Mouse (Mus musculus) heart, embryonic 16.5 days (tissue): ENCODE results near the gene Rassf8. TPM values are rescaled to one million over a fixed set of nuclear protein-coding genes. Genes with fewer than 3 reads are reported as not detected.
A peak's percentile ranks its signal among the peaks of the same experiment; 100 is the strongest.

Experiments used
- ATAC-seq: fragments of 200-750 bp; cut with Nextera tagmentation; replicated peaks from 2 replicates; pipeline ENCODE4 v1.8.0; 2017; ENCODE audit warnings: moderate number of reproducible peaks; ENCODE audit not compliant: insufficient read depth, low FRiP score; ENCODE audit errors: extremely low read depth
- H3K27ac ChIP-seq: fragments of 300-500 bp; sonication (generic); 2 replicates; pipeline ENCODE4 v1.5.1; 2014; ENCODE audit warnings: mild to moderate bottlenecking, low read length, control low read depth, moderate library complexity
- H3K27me3 ChIP-seq: fragments of 300-500 bp; sonication (generic); 2 replicates; pipeline ENCODE4 v1.6.1; 2014; ENCODE audit warnings: low read length, mixed read lengths; ENCODE audit not compliant: control insufficient read depth, insufficient read depth
- H3K36me3 ChIP-seq: fragments of 300-500 bp; sonication (generic); 2 replicates; pipeline ENCODE4 v1.6.1; 2014; ENCODE audit not compliant: control insufficient read depth, insufficient read depth
- H3K4me1 ChIP-seq: fragments of 300-500 bp; sonication (generic); 2 replicates; pipeline ENCODE4 v1.6.1; 2014; ENCODE audit warnings: low read length, mixed read lengths; ENCODE audit not compliant: control insufficient read depth, insufficient read depth
- H3K4me2 ChIP-seq: fragments of 300-500 bp; sonication (generic); 2 replicates; pipeline ENCODE4 v1.6.1; 2014; ENCODE audit warnings: low read depth, mild to moderate bottlenecking, control low read depth, low read length
- H3K4me3 ChIP-seq: fragments of 300-500 bp; sonication (generic); 2 replicates; pipeline ENCODE4 v1.5.1; 2014; ENCODE audit warnings: mild to moderate bottlenecking, control low read depth, low read length
- H3K9ac ChIP-seq: fragments of 300-500 bp; sonication (generic); 2 replicates; pipeline ENCODE4 v1.6.1; 2014; ENCODE audit warnings: low read length, control low read depth
- H3K9me3 ChIP-seq: fragments of 300-500 bp; sonication (generic); replicated peaks from 2 replicates; pipeline ENCODE4 v1.6.1; 2016; ENCODE audit warnings: low read length; ENCODE audit not compliant: control insufficient read depth
- WGBS: fragments of 180-500 bp; shearing (Covaris S2); extraction: QIAGEN DNeasy Blood & Tissue Kit; methylation state at CpG from one replicate; pipeline ENCODE4 v1.1.7; 2014; 5-methylcytosine and 5-hydroxymethylcytosine counted together
- polyA plus RNA-seq: library from polyadenylated mRNA; unstranded; fragments of >200 nt; fragmentation: Nextera tagmentation; extraction: Ambion mirVana; gene quantifications from 2 replicates; pipeline ENCODE4 v1.2.1, GENCODE M21; 2015

Gene Rassf8
- polyA plus RNA-seq, 1 experiment from 2014 or later = 7.3 TPM

- no peak for ATAC-seq
- H3K27ac ChIP-seq = peak overlapping the region; percentile 24; the same call in 1 of the 2 replicates
- peaks cover 60% of the 10 kb centered on the region for H3K4me1 ChIP-seq
- H3K4me3 ChIP-seq = no peak overlapping the region
- no peak overlapping the region for H3K4me2 ChIP-seq
- no peak overlapping the region for H3K9ac ChIP-seq
- no peaks in the 10 kb centered on the region for H3K36me3 ChIP-seq
- H3K27me3 ChIP-seq = no peaks in the 10 kb centered on the region
- no peaks in the 10 kb centered on the region for H3K9me3 ChIP-seq
- WGBS = 76% methylated on average over 6 of the region's 6 CpGs
Measured at GRCm38 (mm10) chr6:145766971-145767370, 20.4 kb downstream of the Rassf8 start.

GRCm38 (mm10) chr6:145767637-145768036 lies 21.1 kb downstream of the Rassf8 start:
- Histone ChIP-seq H3K27ac (peak overlapping the region; percentile 96), H3K4me1 (peaks cover 59% of the 10 kb centered on the region), H3K36me3 (no peaks in the 10 kb centered on the region), H3K9me3 (no peaks in the 10 kb centered on the region), H3K9ac (no peak overlapping the region), H3K4me2 (no peak overlapping the region), H3K4me3 (no peak overlapping the region), H3K27me3 (no peaks in the 10 kb centered on the region)
- no peak for ATAC-seq
- WGBS = 65% methylated on average over 5 of the region's 5 CpGs

- Histone ChIP-seq H3K4me3 (no peak overlapping the region), H3K9me3 (no peaks in the 10 kb centered on the region), H3K27me3 (no peaks in the 10 kb centered on the region), H3K36me3 (no peaks in the 10 kb centered on the region), H3K4me1 (peaks cover 47% of the 10 kb centered on the region), H3K27ac (peak overlapping the region; percentile 96), H3K9ac (peak overlapping the region; percentile 66), H3K4me2 (peak overlapping the region; percentile 33; the same call in 1 of the 2 replicates)
- peak; percentile 96 for ATAC-seq
- 21% methylated on average over 10 of the region's 10 CpGs for WGBS
Measured at GRCm38 (mm10) chr6:145768671-145769292, 22.2 kb downstream of the Rassf8 start.

- no peaks in the 10 kb centered on the region for H3K27me3 ChIP-seq
- H3K27ac ChIP-seq = peak overlapping the region; percentile 81
- peak overlapping the region; percentile 40; the same call in 1 of the 2 replicates for H3K9ac ChIP-seq
- H3K4me1 ChIP-seq = peaks cover 37% of the 10 kb centered on the region
- no peaks in the 10 kb centered on the region for H3K36me3 ChIP-seq
- 57% methylated on average over 11 of the region's 11 CpGs for WGBS
- ATAC-seq = no peak
- H3K4me3 ChIP-seq = no peak overlapping the region
- H3K4me2 ChIP-seq = no peak overlapping the region
- H3K9me3 ChIP-seq = no peaks in the 10 kb centered on the region
Measured at GRCm38 (mm10) chr6:145769855-145770254, 23.3 kb downstream of the Rassf8 start.

GRCm38 (mm10) chr6:145770272-145771000 lies 23.9 kb downstream of the Rassf8 start:
- no peaks in the 10 kb centered on the region for H3K36me3 ChIP-seq
- no peak overlapping the region for H3K4me3 ChIP-seq
- H3K4me1 ChIP-seq = peaks cover 32% of the 10 kb centered on the region
- H3K27me3 ChIP-seq = no peaks in the 10 kb centered on the region
- H3K4me2 ChIP-seq = no peak overlapping the region
- no peak for ATAC-seq
- H3K9me3 ChIP-seq = no peaks in the 10 kb centered on the region
- H3K9ac ChIP-seq = peak overlapping the region; percentile 45; the same call in 1 of the 2 replicates
- H3K27ac ChIP-seq = peak overlapping the region; percentile 81
- 43% methylated on average over 18 of the region's 18 CpGs for WGBS

- H3K4me3 ChIP-seq = no peak overlapping the region
- no peaks in the 10 kb centered on the region for H3K27me3 ChIP-seq
- no peak overlapping the region for H3K9ac ChIP-seq
- H3K4me2 ChIP-seq = no peak overlapping the region
- no peaks in the 10 kb centered on the region for H3K36me3 ChIP-seq
- no peak for ATAC-seq
- WGBS = 95% methylated on average over 2 of the region's 2 CpGs
- H3K4me1 ChIP-seq = peaks cover 29% of the 10 kb centered on the region
- H3K27ac ChIP-seq = no peak overlapping the region
- H3K9me3 ChIP-seq = no peaks in the 10 kb centered on the region
Measured at GRCm38 (mm10) chr6:145774436-145774835, 27.9 kb downstream of the Rassf8 start.

GRCm38 (mm10) chr6:145776241-145776640 lies 29.7 kb downstream of the Rassf8 start:
- no peaks in the 10 kb centered on the region for H3K9me3 ChIP-seq
- no peak overlapping the region for H3K4me2 ChIP-seq
- WGBS = 78% methylated on average over 4 of the region's 4 CpGs
- no peak for ATAC-seq
- no peak overlapping the region for H3K9ac ChIP-seq
- no peak overlapping the region for H3K4me3 ChIP-seq
- H3K4me1 ChIP-seq = peaks cover 30% of the 10 kb centered on the region
- no peaks in the 10 kb centered on the region for H3K27me3 ChIP-seq
- H3K36me3 ChIP-seq = no peaks in the 10 kb centered on the region
- H3K27ac ChIP-seq = no peak overlapping the region

GRCm38 (mm10) chr6:145779383-145779782 lies 32.8 kb downstream of the Rassf8 start:
- Histone ChIP-seq H3K27ac (peak overlapping the region; percentile 10; the same call in 1 of the 2 replicates), H3K9ac (no peak overlapping the region), H3K4me2 (no peak overlapping the region), H3K4me1 (peaks cover 41% of the 10 kb centered on the region), H3K36me3 (no peaks in the 10 kb centered on the region; the same call in 1 of the 2 replicates), H3K9me3 (no peaks in the 10 kb centered on the region), H3K4me3 (no peak overlapping the region), H3K27me3 (no peaks in the 10 kb centered on the region)
- WGBS = 24% methylated on average over 6 of the region's 6 CpGs
- no peak; the same call in 1 of the 2 replicates for ATAC-seq

- H3K9me3 ChIP-seq = no peaks in the 10 kb centered on the region
- no peak for ATAC-seq
- H3K4me2 ChIP-seq = no peak overlapping the region
- H3K9ac ChIP-seq = no peak overlapping the region
- H3K4me1 ChIP-seq = peaks cover 41% of the 10 kb centered on the region
- no peak overlapping the region for H3K27ac ChIP-seq
- H3K36me3 ChIP-seq = no peaks in the 10 kb centered on the region; the same call in 1 of the 2 replicates
- no peak overlapping the region for H3K4me3 ChIP-seq
- H3K27me3 ChIP-seq = no peaks in the 10 kb centered on the region
- WGBS = 52% methylated on average over 8 of the region's 8 CpGs
Measured at GRCm38 (mm10) chr6:145780180-145780802, 33.7 kb downstream of the Rassf8 start.
